Mouse (Mus musculus) right cerebral cortex, postnatal 10 days (tissue): ENCODE results near the gene AC141477.1.

Experiments
- DNase-seq, 2 experiments: peaks; one replicate each; pipeline ENCODE4 v3.0.0; 2021; ENCODE audit warnings: low spot score in 2 of 2

AC141477.1 gene

DNA sequence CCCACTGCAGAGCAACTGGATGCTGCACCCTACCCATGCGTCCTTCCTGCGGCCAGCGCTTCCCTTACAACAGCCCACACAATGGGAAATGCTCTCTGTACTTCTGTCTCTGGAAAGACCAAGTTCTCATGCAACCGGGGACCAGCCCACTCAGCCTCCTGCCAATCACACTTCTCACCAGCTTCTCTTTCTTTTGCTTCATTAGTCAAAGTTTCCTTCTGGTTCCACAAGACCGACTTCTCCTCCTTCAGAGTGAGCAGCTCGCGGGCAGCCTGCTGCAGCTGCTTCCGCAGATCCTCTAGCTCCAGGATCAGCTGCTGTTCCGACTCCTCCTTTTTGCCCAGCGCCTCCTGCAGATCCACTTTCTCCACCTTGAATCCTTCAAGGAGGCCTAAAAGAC, 31.7 kb downstream of the AC141477.1 start:
- no peak for DNase-seq

DNA sequence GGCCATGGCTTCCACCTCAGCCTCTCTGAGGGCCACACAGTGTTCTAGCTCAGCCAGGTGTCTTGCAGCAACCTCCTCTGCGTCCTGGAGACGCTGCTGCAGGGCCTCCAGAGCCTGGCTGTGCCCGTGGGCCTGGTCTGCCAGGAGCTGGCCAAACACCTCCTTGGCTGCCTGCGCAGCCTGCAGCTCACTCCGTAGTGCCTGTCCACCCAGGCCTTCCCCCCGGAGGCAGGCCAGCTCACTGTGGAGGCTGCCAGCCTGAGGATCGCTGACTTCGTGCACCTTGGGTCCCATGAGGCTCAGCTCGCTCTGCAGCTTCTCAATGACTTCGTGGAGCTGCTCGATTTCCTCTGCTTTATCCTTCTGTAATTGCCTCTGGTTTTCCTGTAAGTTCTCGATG, 47.6 kb downstream of the AC141477.1 start:
- no peak for DNase-seq

DNA sequence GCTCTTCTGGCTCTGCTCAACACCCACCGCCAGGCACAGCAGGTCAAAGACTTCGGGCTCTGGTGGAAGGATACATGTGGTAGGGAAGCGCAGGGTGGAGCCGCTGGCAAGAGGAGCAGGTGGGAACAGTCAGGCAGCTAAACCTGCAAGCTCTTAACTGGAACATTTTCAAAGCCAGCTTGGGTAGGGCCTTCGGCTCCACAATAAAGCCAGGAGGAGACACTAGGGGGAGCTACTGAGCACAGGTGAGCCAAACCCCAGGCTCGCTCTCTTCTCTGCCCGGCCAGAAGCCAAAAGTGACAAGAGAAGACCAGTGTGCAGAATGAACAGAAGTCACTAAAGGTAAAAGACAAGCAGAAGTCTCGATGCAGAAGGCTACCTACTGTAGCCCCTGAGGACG, 48.5 kb downstream of the AC141477.1 start:
- no peak for DNase-seq

DNA sequence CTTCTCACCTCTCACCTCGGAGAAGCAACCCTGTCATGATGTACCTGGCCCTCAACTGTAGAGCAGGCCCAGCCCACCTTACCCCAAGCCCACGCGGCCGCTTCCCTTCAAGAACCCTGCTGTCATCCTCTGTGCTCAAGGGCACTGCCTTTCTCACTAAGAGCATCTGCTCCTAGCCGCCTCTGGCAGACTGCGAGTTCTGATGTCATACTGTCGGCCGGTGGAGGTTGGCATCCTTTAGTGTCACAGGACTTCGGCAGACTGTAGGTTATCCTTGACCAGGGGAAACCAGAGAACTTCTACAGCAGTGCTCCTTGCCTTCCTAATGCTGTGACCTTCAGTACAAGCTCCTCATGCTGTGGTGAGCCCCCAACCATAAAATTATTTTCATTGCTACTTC, 49.1 kb downstream of the AC141477.1 start:
- DNase-seq, result no peak
